Mouse (Mus musculus) megakaryocyte, embryonic 14.5 days (primary cell): ENCODE measurements around the gene Gpr35. TPM values are rescaled to one million over a fixed set of nuclear protein-coding genes. Genes with fewer than 3 reads are reported as not detected.

Experiments used
- H3K27me3 ChIP-seq: replicated peaks from 2 replicates; pipeline ENCODE3; 2012; ENCODE audit warnings: inconsistent platforms
- H3K36me3 ChIP-seq: replicated peaks from 2 replicates; pipeline ENCODE3; 2012; ENCODE audit warnings: low read length, inconsistent platforms, mixed read lengths
- H3K4me1 ChIP-seq: 2 replicates; pipeline ENCODE4 v1.6.1; 2012; ENCODE audit warnings: inconsistent platforms
- H3K4me3 ChIP-seq: replicated peaks from 2 replicates; pipeline ENCODE3; 2012; ENCODE audit warnings: moderate library complexity, mild to moderate bottlenecking, inconsistent platforms
- H3K9me3 ChIP-seq: 2 replicates; pipeline ENCODE4 v1.6.1; 2012; ENCODE audit warnings: inconsistent platforms
- FLI1 ChIP-seq: IDR thresholded peaks from 2 replicates; pipeline ENCODE4 v1.6.1; 2012; ENCODE audit warnings: low read length, inconsistent platforms, mixed read lengths
- GATA1 ChIP-seq: IDR thresholded peaks from 3 replicates; pipeline ENCODE4 v1.6.1; 2012; ENCODE audit warnings: mixed read lengths, low read length, inconsistent platforms, borderline replicate concordance
- polyA plus RNA-seq: library from polyadenylated mRNA; stranded (reverse); fragments of >175 nt; gene quantifications from 2 replicates; pipeline ENCODE4 v1.2.3, GENCODE M21; 2012; ENCODE audit warnings: low replicate concordance; ENCODE audit not compliant: insufficient read depth

The Gpr35 gene
- polyA plus RNA-seq, 1 experiment, result 1.1 TPM

DNA sequence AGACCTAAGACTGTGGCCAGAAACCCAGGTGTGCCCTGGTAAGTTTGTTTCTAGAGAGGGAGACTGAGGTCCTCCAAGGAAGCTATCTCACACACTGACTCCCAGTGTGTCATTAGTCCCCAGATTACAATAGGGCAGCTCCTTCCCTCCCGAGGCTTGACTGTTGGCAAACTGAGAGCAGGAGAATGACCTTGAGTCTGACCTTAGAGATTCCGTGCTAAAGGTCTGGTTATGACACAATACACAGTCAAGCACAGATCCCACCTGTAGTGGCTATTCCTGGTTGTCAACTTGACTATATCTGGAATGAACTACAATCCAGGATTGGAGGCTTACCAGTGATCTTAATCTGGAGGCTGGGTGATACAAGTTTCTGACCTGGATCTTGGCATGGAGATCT lies 79.4 kb downstream of the Gpr35 start:
- Histone ChIP-seq H3K36me3 (no peaks in the 10 kb centered on the region), H3K27me3 (peaks cover 51% of the 10 kb centered on the region), H3K9me3 (0 out of 2 replicates have a peak, but pooled peaks cover 4% of the 10 kb centered on the region), H3K4me3 (no peak overlapping the region), H3K4me1 (no peaks in the 10 kb centered on the region)
- no peak for TF ChIP-seq GATA1
- no peak for TF ChIP-seq FLI1

DNA sequence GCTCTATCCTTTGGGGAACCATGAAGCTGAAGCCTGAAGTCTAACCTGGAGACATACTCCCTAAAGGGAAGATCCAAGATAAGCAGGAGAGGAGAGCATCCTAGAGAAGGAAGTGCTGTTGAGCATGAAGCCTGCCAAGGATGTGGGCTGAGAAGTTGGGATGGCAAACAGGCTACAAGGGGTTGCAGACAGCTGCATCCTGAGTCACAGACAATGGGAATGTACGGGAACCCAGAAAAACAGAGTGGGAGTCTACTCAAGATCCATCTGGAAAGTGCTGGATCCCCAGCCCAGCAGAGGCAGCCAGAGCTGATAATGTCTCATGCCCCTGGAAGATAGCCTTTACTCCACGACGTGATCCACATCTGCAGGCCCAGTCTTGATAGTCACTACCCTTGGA lies 80.5 kb downstream of the Gpr35 start:
- Histone ChIP-seq H3K4me3 (no peak overlapping the region), H3K36me3 (no peaks in the 10 kb centered on the region), H3K27me3 (peaks cover 49% of the 10 kb centered on the region), H3K4me1 (no peaks in the 10 kb centered on the region), H3K9me3 (0 out of 2 replicates have a peak, but pooled peaks cover 4% of the 10 kb centered on the region)
- no peak for TF ChIP-seq GATA1
- no peak for TF ChIP-seq FLI1

DNA sequence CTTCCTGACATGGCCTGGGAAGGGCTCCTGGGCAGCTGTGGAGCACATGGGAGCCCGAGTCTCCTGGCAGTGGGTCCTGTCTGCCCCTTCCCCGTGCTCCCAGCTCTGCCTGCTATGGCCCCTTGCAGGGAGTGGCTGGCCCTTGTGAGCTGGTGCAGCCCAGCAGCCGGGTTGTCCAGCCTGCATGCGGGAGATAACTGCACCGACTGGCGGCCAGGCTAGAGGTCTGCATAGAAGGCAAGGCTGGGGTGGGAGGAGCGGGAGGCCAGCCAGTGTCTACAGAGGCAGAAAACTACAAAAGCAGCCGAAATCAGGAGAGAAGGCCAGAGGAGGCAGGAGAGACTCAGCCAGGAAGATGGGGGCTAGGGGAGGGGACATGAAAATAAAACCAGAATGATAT lies 83.3 kb downstream of the Gpr35 start:
- Histone ChIP-seq H3K36me3 (no peaks in the 10 kb centered on the region), H3K4me3 (no peak overlapping the region), H3K9me3 (peaks cover 11% of the 10 kb centered on the region), H3K27me3 (peaks cover 43% of the 10 kb centered on the region), H3K4me1 (peaks cover 3% of the 10 kb centered on the region; the same call in 1 of the 2 replicates)
- no peak for TF ChIP-seq GATA1
- no peak for TF ChIP-seq FLI1

DNA sequence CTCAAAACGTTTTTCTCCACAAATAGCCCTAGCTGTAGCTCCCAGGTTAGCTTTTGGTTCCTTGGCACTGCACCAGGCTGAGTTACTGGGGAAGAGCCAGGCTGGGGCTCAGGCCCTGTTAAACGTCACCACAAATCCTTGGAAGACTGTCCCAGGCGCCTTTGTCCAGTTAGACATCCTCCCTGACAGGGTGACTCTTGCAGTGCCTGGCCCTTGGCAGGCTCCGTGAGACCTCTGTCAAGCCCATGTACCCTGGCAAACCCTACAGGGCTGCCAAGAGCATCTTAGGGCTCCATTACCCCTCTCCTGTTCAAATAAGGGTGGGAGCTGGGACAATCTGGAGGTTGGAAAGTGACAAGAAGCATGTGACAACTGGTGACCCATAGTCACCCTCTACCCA lies 85.3 kb downstream of the Gpr35 start:
- TF ChIP-seq GATA1, result no peak
- no peak for TF ChIP-seq FLI1
- Histone ChIP-seq H3K4me3 (no peak overlapping the region), H3K4me1 (peaks cover 4% of the 10 kb centered on the region; the same call in 1 of the 2 replicates), H3K27me3 (peaks cover 50% of the 10 kb centered on the region), H3K9me3 (peaks cover 7% of the 10 kb centered on the region), H3K36me3 (no peaks in the 10 kb centered on the region)

Other genes starting within 250 kb of the Gpr35 start
- gene Gpc1, start 119.2 kb upstream of the Gpr35 start, polyA plus RNA-seq, result 0.26 and 4.8 TPM in 2 replicates
- not detected in 2 replicates for gene Ankmy1, start 48.0 kb upstream of the Gpr35 start, polyA plus RNA-seq
- gene Dusp28, start 43.9 kb upstream of the Gpr35 start, polyA plus RNA-seq, result 1.8 and 4.1 TPM in 2 replicates
- 94.2 and 172 TPM in 2 replicates for gene Rnpepl1, start 40.1 kb upstream of the Gpr35 start, polyA plus RNA-seq
- gene Capn10, start 16.5 kb upstream of the Gpr35 start, polyA plus RNA-seq, result 12.4 and 15.0 TPM in 2 replicates
- gene Aqp12, start 55.5 kb downstream of the Gpr35 start, polyA plus RNA-seq, result 0.39 TPM in 1 of 2 replicates, not detected in the other
- 0.07 TPM in 1 of 2 replicates, not detected in the other for gene Kif1a, start 151.1 kb downstream of the Gpr35 start, polyA plus RNA-seq
- not detected in 2 replicates for gene Agxt, start 184.4 kb downstream of the Gpr35 start, polyA plus RNA-seq
- gene 2310007B03Rik, start 210.1 kb downstream of the Gpr35 start, polyA plus RNA-seq, result not detected in 2 replicates
- gene Crocc2, start 217.9 kb downstream of the Gpr35 start, polyA plus RNA-seq, result not detected in 2 replicates